Mouse (Mus musculus): ENCODE measurements at regions not wholly inside any gene's neighbourhood (a gene's known extent, or its start where the extent isn't known, plus 50 kb on each side); places are given as distances from the start of the nearest gene placed in this dataset.

DNA sequence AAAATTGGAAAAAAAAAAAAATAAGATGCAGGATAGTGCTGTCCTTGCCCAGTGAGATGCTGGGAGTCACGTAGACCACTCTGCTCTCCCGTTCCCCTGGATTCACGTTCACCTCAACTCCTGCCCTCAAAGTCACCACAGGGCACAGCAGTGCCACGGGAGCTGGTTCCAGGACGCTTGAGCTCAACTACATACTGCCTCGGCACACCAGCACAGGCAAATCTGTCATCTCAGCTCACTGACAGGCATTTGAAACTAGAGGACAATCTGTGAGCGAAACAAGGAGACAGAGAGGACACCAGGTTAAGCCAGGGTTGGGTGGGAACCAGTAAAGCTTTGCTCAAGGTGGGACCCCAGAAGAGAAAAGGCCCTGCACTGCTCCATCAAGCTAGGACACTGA lies 132.2 kb downstream of the Zbtb18 start:
- H3K9me3 ChIP-seq (replicated peaks) = no peaks in the 10 kb centered on the region
- no peaks in the 10 kb centered on the region for H3K36me3 ChIP-seq
- no peaks in the 10 kb centered on the region for H3K4me1 ChIP-seq
- H3K27me3 ChIP-seq (ENCODE audit: low read depth, poor library complexity, severe bottlenecking) = no peaks in the 10 kb centered on the region
- H3K4me3 ChIP-seq = no peak overlapping the region
- 89% methylated on average over 7 of the region's 7 CpGs for WGBS
- DNase-seq (ENCODE audit: low spot score) = no peak
- no peak overlapping the region for H3K27ac ChIP-seq

DNA sequence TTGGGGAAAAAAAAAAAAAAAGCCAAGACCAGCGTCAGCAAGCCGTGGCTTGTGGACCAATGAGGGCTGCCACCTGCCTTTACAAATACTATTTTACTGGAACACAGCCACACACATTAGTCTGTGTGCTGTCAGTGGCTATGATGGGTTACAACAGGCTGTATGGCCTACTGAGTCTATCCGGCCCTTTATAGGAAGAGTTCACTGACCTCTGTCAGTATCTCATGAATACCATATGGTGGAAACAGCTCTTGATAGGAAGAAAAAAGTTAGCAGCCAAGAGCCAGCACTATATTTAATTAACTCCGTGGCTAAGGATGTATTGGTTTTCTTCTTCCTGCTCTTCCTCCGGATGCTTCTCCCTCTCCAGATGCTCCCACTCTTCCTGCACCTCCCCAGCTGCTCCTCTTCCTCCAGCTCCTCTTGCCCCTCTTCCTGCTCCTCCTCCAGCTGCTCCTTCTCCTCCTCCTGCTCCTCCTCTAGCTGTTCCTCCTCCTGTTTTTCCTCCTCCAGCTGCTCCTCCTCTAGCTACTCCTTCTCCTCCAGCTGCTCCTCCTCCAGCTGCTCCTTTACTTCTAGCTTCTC lies 142.2 kb downstream of the Zbtb18 start:
- H3K4me3 ChIP-seq = no peak overlapping the region
- H3K36me3 ChIP-seq = no peaks in the 10 kb centered on the region
- H3K9me3 ChIP-seq (replicated peaks) = no peaks in the 10 kb centered on the region
- H3K4me1 ChIP-seq = peaks cover 5% of the 10 kb centered on the region; the same call in 1 of the 2 replicates
- no peak for DNase-seq (ENCODE audit: low spot score)
- H3K27ac ChIP-seq = no peak overlapping the region
- no peaks in the 10 kb centered on the region for H3K27me3 ChIP-seq (ENCODE audit: low read depth, poor library complexity, severe bottlenecking)
- WGBS = 35% methylated on average over 5 of the region's 5 CpGs

DNA sequence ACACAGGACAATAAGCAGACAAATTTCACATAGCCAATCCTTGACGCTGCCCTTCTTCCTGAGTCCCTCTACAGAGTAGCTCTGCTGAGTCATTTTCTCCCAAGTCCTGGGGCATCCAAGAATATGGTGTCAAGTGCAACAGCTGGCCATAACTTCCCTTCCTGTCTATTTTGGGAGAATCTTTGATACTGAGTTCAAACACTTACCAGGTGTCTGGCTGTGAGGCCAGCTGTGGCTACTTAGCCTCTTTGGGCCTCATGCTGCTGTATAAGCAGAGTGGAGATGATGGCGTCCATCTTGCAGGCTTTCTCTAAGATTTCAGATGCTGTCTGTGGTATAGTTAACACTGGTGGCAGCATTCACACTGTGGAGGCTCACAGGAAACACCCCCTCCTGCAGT lies 143.2 kb downstream of the Zbtb18 start:
- 88% methylated on average over 2 of the region's 2 CpGs for WGBS
- no peak for DNase-seq (ENCODE audit: low spot score)
- Histone ChIP-seq H3K27ac (no peak overlapping the region), H3K4me1 (peaks cover 5% of the 10 kb centered on the region; the same call in 1 of the 2 replicates), H3K4me3 (no peak overlapping the region), H3K27me3 (ENCODE audit: low read depth, poor library complexity, severe bottlenecking) (no peaks in the 10 kb centered on the region), H3K36me3 (no peaks in the 10 kb centered on the region), H3K9me3 (replicated peaks) (no peaks in the 10 kb centered on the region)

DNA sequence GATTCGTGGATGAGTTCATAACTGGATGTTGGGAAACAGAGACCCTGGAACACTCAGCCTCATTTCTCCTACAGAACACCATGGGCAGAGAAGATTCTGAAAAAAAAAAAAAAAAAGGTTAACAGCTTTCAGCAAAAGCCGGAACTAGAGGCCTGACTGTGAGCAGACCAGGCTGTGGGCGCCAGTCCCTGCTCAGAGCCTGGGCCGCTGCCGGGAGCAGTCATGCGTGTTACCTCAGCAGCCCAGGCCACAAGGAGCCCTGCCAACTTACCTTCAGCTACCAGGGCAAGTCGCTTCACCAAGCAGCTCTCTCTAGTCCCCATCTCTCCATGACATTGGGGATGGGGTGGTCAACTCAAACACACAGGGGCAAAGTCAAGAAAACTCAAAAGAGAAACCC lies 140.6 kb upstream of the 1700016C15Rik start:
- H3K27me3 ChIP-seq (ENCODE audit: low read depth, poor library complexity, severe bottlenecking) = no peaks in the 10 kb centered on the region
- DNase-seq (ENCODE audit: low spot score) = no peak
- no peaks in the 10 kb centered on the region for H3K9me3 ChIP-seq (replicated peaks)
- 91% methylated on average over 7 of the region's 7 CpGs for WGBS
- H3K27ac ChIP-seq = no peak overlapping the region
- H3K4me3 ChIP-seq = no peak overlapping the region
- no peaks in the 10 kb centered on the region for H3K36me3 ChIP-seq
- H3K4me1 ChIP-seq = peaks cover 5% of the 10 kb centered on the region; the same call in 1 of the 2 replicates

DNA sequence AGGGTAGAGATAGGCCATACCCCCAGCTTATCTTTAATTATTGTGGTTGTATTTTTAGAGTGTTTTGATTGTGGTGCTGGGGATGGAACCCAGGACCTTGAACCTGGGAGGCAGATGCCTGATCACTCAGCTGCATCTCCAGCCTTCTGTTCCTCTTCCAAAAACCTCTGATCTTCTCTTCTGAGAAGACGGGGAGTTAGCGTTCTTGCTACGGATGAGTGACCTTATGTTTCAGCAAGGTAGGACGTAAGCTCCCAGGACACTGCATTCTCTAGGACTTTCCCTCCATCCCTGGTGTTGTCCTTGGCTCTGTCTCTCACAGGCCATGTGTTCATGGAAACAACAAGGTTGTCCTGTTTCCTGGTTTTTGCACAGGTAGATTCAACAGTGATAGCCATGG lies 140.0 kb upstream of the 1700016C15Rik start:
- Histone ChIP-seq H3K36me3 (no peaks in the 10 kb centered on the region), H3K27ac (no peak overlapping the region), H3K9me3 (replicated peaks) (no peaks in the 10 kb centered on the region), H3K27me3 (ENCODE audit: low read depth, poor library complexity, severe bottlenecking) (no peaks in the 10 kb centered on the region), H3K4me3 (no peak overlapping the region), H3K4me1 (no peaks in the 10 kb centered on the region; the same call in 1 of the 2 replicates)
- 98% methylated on average over 4 of the region's 4 CpGs for WGBS
- no peak for DNase-seq (ENCODE audit: low spot score)

DNA sequence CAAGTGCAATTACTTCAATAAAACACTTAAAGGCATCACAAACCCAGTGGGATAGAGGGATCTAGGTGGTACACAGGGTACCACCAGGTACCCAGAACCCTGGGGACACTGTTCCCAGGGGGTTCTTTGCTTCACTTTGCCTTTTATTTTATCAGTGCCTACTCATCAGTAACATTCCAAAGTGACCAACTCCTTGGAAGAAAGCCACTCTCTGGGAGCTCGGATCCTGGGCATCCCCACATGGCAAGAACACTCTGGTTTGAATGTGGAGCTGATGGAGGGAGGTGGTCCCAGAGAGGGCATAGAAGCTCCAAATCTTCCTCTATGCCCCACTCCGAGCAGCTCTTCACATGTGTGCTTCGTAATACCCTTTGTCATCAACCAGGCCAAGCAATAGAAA lies 137.9 kb upstream of the 1700016C15Rik start:
- H3K36me3 ChIP-seq = no peaks in the 10 kb centered on the region
- H3K4me3 ChIP-seq = no peak overlapping the region
- H3K9me3 ChIP-seq (replicated peaks) = no peaks in the 10 kb centered on the region
- DNase-seq (ENCODE audit: low spot score) = no peak
- no peaks in the 10 kb centered on the region for H3K27me3 ChIP-seq (ENCODE audit: low read depth, poor library complexity, severe bottlenecking)
- H3K27ac ChIP-seq = no peak overlapping the region
- H3K4me1 ChIP-seq = no peaks in the 10 kb centered on the region
- 94% methylated on average over 3 of the region's 3 CpGs for WGBS

DNA sequence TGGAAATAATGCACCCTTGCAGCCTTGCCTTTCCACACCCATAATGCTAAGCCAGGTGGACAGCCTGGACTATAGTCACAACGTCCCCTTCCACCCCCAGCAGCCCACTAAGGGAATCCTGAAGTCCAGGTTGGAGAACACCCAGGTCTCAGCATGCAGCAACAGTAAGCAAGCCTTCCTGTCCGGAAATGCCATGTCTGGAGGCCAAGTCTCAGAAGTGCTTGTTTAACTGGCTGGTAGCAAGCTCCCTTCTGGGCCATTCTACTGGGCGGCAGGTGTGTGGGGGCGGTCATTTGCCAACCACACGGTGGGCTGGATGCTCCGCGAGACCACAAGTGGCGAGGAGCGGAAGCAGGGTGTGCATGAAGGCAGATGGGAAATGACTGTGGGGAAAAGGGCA lies 137.3 kb upstream of the 1700016C15Rik start:
- Histone ChIP-seq H3K4me1 (no peaks in the 10 kb centered on the region), H3K9me3 (replicated peaks) (no peaks in the 10 kb centered on the region), H3K27ac (no peak overlapping the region), H3K36me3 (no peaks in the 10 kb centered on the region), H3K27me3 (ENCODE audit: low read depth, poor library complexity, severe bottlenecking) (no peaks in the 10 kb centered on the region), H3K4me3 (no peak overlapping the region)
- 94% methylated on average over 9 of the region's 9 CpGs for WGBS
- DNase-seq (ENCODE audit: low spot score) = no peak

DNA sequence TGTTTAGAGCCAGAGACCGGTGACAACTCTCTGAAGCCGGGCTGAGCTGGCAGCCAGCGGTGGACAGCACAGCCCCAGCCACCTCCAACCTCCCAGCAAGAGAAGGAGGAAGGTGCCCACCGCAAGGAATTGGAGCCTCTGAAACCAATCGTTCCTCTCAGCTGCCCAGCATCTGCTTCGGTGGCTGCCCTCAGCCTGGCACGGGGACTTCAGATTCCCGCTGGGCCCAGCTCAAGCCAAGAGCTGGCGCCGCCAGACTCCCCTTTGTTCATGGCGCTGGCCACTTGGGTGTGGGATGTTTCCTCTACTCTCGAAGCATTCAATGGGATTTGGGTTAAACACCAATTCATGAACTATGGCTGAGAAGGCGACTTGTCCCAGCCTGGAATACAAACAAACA lies 135.3 kb upstream of the 1700016C15Rik start:
- no peaks in the 10 kb centered on the region for H3K4me1 ChIP-seq
- H3K27ac ChIP-seq = no peak overlapping the region
- H3K9me3 ChIP-seq (replicated peaks) = no peaks in the 10 kb centered on the region
- no peaks in the 10 kb centered on the region for H3K36me3 ChIP-seq
- WGBS = 88% methylated on average over 13 of the region's 13 CpGs
- H3K4me3 ChIP-seq = no peak overlapping the region
- H3K27me3 ChIP-seq (ENCODE audit: low read depth, poor library complexity, severe bottlenecking) = no peaks in the 10 kb centered on the region
- no peak for DNase-seq (ENCODE audit: low spot score)

DNA sequence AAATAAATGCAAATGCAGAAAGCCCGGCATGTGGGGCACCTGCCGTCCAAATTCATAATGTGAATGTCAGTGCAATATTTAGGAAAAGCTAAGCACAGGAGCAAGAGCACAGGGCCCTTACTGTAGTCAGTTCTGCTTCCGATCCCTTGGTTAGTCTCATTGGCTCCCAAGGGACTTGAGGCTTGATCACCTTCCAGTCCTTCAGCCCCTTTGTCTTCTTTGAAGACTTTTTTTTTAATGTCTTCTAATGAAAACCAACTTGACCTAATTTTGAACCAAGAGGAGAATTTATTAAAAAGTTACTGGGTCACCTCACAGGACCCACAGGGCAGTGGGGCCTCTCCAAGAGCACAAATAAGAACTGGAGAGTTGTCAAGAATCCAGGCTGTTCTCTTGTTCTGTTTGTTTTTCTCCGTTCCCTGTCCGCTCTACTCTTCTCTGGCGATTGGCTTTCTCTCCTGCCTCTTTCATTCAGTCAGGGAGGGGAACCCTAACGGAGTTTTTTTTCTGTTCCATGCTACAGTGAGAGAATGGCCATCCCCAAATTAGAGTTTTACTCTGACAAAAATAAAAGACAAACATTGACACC lies 134.2 kb upstream of the 1700016C15Rik start:
- Histone ChIP-seq H3K4me1 (no peaks in the 10 kb centered on the region), H3K4me3 (no peak overlapping the region), H3K9me3 (replicated peaks) (no peaks in the 10 kb centered on the region), H3K36me3 (no peaks in the 10 kb centered on the region), H3K27ac (no peak overlapping the region), H3K27me3 (ENCODE audit: low read depth, poor library complexity, severe bottlenecking) (no peaks in the 10 kb centered on the region)
- DNase-seq (ENCODE audit: low spot score) = no peak
- 88% methylated on average over 7 of the region's 7 CpGs for WGBS

DNA sequence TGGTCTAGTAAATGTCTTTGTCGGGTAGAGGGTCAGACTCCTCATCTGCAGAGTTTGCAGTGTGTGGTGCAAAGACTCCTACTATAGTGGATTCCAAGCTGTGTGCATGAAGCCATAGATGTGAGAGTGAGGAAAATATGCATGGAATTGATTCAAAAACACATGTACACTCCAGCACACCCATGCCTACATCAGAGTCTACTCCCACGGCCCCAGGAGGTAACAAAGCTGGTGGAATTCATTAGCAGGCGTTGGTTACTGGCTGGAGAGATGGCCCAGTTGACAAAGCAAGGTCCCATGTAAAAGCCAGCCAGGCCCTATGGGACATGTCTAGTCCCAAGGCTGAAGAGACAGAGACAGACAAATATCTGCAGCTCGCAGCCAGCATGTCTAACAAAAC lies 132.6 kb upstream of the 1700016C15Rik start:
- Histone ChIP-seq H3K27me3 (ENCODE audit: low read depth, poor library complexity, severe bottlenecking) (no peaks in the 10 kb centered on the region), H3K9me3 (replicated peaks) (no peaks in the 10 kb centered on the region), H3K4me1 (no peaks in the 10 kb centered on the region), H3K4me3 (no peak overlapping the region), H3K27ac (no peak overlapping the region), H3K36me3 (no peaks in the 10 kb centered on the region)
- 88% methylated on average over 4 of the region's 4 CpGs for WGBS
- DNase-seq (ENCODE audit: low spot score) = no peak

DNA sequence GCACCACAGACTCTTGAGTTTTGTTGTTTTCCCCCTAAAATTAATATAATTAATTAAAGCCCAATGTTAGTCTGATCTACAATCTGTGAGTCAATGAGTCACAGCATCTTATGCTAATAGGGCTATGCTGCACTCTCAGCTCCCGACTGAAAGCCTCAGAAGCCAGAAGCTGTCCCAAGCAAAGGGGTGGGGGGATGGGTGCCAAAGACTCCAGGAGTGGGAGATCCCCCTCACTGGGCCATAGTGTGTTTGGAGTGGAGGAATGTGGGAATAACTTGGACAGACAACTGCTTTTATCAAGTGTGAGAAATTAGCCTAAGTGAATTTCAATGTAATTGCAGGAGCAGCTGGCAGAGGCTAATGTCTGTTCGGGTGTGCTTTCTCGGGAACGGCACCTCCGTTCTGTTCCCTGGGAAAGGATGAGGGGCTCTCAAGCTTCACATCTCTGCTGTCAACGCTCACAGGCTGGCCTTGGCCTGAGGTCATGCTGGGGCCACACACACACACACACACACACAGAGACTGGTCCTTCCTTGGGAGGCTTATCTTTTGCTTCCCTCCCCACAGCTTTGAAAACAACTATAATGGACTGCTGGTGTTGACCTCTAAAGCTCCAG lies 124.2 kb upstream of the 1700016C15Rik start:
- no peaks in the 10 kb centered on the region for H3K9me3 ChIP-seq (replicated peaks)
- no peaks in the 10 kb centered on the region for H3K36me3 ChIP-seq
- DNase-seq (ENCODE audit: low spot score) = no peak
- H3K27me3 ChIP-seq (ENCODE audit: low read depth, poor library complexity, severe bottlenecking) = no peaks in the 10 kb centered on the region
- no peak overlapping the region for H3K27ac ChIP-seq
- no peak overlapping the region for H3K4me3 ChIP-seq
- peaks cover 5% of the 10 kb centered on the region; the same call in 1 of the 2 replicates for H3K4me1 ChIP-seq
- 36% methylated on average over 6 of the region's 6 CpGs for WGBS

DNA sequence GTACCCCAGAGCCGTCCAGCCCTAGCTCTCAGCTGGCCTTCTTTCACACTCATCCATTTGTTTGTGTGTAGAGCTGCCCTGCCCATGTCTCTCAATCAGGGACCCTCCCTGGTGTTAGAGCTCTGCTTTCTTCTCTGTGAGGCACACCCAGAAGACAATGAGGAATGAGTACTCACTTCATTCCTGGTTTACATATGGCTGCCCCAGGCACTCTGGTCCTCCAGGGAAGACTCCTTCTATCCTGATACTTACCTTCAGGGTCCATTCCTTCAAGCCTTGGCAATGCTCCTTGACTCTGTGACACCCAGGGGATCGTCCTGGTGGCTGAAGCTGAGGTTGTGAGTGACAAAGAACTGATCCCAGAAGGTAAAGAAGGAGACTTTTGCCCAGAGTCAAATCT lies 122.0 kb upstream of the 1700016C15Rik start:
- DNase-seq (ENCODE audit: low spot score) = no peak
- 74% methylated on average over 2 of the region's 2 CpGs for WGBS

DNA sequence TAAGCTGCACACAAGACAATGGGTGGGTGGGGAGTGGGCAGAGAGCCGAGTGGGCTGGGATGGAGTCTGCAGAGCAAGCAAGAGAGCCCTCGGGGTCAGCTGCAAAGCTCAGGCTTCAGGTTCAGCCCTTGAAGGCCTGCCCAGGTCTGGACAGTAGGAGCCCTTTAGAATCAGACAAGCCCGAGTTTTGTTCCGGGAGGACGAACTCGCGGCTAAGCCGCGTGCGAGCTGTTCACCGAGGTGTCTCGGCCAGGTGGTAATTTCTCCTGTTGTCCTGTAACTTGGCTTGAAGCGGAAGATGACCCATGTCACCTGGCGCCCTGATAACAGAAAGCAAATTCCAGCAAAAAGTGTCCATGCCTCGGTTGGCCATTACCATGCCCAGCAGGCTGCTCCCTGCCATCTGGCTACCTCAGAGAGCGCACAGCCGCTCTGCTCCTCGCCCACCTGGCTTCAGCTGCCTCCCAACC lies 121.0 kb upstream of the 1700016C15Rik start:
- no peak overlapping the region for H3K4me3 ChIP-seq
- H3K27ac ChIP-seq = no peak overlapping the region
- no peak for DNase-seq (ENCODE audit: low spot score)
- WGBS = 89% methylated on average over 18 of the region's 18 CpGs
- no peaks in the 10 kb centered on the region for H3K9me3 ChIP-seq (replicated peaks)
- peaks cover 5% of the 10 kb centered on the region; the same call in 1 of the 2 replicates for H3K4me1 ChIP-seq
- no peaks in the 10 kb centered on the region for H3K36me3 ChIP-seq
- no peaks in the 10 kb centered on the region for H3K27me3 ChIP-seq (ENCODE audit: low read depth, poor library complexity, severe bottlenecking)

More for the DNA sequence above, 122.0 kb upstream of the 1700016C15Rik start:
- Histone ChIP-seq H3K9me3 (replicated peaks) (no peaks in the 10 kb centered on the region), H3K27me3 (ENCODE audit: low read depth, poor library complexity, severe bottlenecking) (no peaks in the 10 kb centered on the region), H3K4me3 (no peak overlapping the region), H3K36me3 (no peaks in the 10 kb centered on the region), H3K4me1 (peaks cover 5% of the 10 kb centered on the region; the same call in 1 of the 2 replicates), H3K27ac (no peak overlapping the region)
